Mouse (Mus musculus) lung, postnatal 25 days (tissue): ENCODE measurements around the gene Adnp.

Source experiments
- DNase-seq: peaks from one replicate; pipeline ENCODE4 v3.0.0; 2022; ENCODE audit warnings: low spot score

Gene Adnp

DNA sequence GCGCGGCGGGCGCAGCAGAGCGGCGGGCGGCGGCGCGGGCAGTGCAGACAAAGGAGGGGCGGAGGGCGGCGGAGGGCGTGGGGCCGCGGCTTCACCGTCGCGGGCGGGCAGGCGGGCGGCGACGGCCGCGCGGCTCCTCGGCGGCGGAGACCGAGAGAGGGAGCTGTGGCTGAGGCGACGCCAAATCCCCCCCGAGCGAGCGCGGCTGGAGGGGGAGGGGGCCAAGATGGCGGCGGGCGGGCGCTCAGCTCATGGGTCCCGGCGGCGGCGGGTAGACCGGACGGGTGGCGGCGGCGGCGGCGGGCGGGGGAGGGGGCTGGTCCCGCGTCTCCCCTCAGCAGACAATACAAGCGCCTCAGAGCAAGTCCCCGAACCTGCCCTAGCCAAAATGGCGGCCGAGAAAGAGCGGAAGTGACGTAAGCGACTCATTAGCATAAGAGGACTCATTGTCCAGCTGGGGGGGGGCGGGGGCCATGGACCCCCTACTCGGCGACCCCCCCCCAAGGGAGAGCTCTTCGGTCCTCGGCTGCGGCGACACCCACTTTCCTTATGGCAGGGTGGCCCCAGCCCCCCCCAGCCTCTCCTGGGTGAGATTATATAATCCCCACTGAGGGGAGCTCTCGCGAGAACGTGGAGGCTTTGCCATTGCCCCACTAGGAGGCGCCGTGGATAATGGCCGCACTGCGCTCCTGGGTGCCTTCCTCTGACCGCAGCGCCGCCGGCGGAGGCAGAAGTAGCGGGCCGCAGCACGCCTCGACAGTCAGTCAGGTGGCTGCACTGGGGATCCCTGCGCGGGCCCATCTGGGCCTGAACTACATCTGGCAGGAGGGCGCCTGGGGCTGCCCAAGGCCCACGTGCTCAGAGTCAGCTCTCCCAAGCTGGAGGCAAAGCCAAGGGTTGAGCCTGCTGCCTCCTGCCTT lies at the start of gene Adnp:
TSS of gene Adnp (minus strand) at position 388 of the 920 bp plus-strand sequence.
- peak; percentile 96 for DNase-seq

- no peak for DNase-seq
Measured at GRCm38 (mm10) chr2:168256506-168256905, 49.6 kb upstream of the Adnp start.

DNA sequence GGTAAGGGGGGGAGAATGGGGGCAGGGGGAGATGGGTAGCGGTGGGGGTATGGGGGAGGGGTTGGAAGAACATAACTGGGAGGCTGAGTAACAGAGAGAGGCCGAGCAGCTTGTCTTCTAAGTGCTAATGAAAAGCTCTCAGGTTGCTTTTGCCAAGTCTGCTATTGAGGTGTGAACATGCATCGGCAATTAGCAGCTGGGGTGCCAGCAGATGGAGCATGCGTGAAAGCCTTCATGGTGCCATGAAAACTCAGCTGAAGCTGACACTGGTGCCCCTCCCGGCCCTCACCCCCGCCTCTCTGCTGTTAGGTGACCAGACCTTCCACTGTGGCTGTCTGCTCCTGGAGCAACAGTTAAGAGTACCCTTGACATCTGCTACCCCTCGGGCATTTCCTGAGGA lies 46.9 kb upstream of the Adnp start:
- DNase-seq, result no peak

- DNase-seq, result peak; percentile 20
Measured at GRCm38 (mm10) chr2:168252639-168253292, 45.9 kb upstream of the Adnp start.

- peak; percentile 83 for DNase-seq
Measured at GRCm38 (mm10) chr2:168250270-168250669, 43.4 kb upstream of the Adnp start.

DNA sequence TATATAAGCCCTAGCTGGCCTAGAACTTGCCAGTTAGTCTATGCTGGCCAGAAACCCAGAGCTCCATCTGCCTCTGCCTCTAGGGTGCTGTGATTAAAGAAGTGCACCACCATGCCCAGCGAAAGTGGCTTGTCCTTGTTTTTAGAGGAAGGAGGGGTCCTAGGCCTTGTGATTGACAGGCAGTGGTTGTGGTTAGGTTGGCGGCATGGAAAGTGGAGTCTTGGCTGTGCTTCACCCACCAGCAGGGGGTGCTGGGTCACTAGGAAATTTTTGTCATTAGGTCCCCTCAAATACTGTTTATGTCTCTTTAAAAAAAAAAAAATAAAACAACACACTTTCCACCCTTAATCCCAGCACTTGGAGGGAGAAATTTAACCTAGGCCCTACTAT lies 41.9 kb upstream of the Adnp start:
- DNase-seq, result no peak

GRCm38 (mm10) chr2:168248167-168248855 lies 41.4 kb upstream of the Adnp start:
- DNase-seq, result no peak

DNA sequence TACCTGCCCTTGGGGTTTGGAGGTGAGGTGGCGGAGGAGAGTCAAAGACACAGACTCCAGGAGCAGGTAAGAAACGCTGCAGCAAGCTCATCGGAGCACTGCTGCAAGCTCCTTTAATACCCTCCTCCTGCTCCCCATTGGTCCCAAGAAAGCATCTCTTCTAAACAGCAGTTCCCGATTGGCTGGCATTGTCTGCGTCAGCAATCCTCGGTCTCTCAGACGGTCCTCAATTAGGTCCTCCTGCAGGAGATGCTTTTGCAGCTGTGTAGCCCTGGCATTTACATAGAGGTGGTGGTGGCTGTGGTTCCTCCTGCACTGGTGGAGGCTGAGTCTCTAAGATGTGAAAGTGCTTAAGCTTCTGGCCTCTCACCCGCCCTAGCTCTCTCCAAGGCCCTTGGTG lies 38.7 kb upstream of the Adnp start:
- DNase-seq, result no peak

DNA sequence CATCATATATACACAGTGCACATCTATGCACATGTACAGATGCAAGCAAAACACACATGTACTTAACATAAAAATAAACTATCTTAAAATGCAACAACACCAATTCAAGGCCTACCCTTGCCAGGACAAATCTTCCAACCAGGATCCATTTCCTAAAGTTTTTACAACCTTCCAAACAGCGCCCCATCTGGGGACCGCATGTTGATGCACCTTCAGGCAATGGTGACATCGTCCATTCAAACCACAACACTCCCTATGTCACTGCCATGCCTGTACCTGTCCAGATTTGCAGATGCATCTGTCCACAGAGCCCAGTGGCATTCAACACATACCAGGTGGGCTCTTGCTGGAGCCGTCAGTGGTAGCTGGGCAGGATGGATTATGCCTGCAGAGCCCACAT lies 36.4 kb upstream of the Adnp start:
- no peak for DNase-seq

GRCm38 (mm10) chr2:168242841-168243240 lies 35.9 kb upstream of the Adnp start:
- no peak for DNase-seq

GRCm38 (mm10) chr2:168238335-168238734 lies 31.4 kb upstream of the Adnp start:
- no peak for DNase-seq

GRCm38 (mm10) chr2:168233286-168233685 lies 26.4 kb upstream of the Adnp start:
- DNase-seq, result no peak

DNA sequence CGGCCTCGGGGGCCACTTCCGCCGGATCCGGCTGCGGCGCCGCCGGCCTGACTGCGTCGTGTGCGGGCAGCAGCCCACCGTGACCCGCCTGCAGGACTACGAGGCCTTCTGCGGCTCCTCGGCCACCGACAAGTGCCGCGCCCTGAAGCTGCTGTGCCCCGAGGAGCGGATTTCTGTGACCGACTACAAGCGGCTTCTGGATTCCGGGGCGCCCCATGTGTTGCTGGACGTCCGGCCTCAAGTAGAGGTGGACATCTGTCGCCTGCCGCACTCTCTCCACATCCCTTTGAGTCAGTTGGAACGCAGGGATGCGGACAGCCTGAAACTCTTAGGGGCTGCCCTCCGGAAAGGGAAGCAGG lies 24.5 kb upstream of the Adnp start:
- DNase-seq, result no peak

- DNase-seq, result no peak
Measured at GRCm38 (mm10) chr2:168230773-168231470, 24.0 kb upstream of the Adnp start.

DNA sequence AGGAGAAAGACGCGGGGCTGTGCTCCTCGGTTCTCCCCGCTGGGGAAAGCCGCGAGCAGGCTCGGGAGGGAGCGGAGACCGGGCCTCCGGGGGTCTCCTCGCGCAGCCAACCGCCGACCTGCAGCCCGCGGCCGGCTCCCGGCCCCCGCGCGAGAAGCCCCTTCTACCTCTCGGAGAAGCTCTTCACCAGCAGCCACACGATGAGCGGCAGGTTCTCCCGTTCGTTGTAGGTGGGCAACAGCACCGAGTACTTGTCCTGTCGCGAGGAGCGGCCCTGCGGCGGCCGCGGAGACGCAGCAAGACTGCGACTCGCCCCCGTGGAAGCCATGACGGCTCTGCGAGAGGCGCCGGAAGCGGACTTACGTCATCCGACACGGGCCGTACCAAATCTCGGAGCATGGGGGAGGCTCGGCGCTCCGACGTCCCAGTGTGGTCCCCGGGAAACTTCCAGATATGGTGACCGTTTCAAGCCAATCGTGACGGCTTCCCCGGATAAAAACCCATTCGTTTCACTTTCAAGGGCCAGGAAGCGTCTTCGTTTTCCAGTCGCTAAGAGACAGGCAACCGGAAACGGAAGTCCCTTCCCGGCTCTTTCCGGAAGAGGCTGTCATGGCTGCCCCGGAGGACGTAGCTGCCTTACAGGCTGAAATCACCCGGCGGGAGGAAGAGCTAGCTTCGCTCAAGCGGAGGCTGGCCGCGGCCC lies 23.3 kb upstream of the Adnp start, which contains the start of the genes Gm20716, Dpm1 and Mocs3:
TSS of gene Gm20716 (minus strand) at position 339 of the 703 bp plus-strand sequence.
TSS of gene Dpm1 (minus strand) at position 566 of the 703 bp plus-strand sequence.
TSS of gene Mocs3 (plus strand) at position 597 of the 703 bp plus-strand sequence.
- peak; percentile 90 for DNase-seq

DNA sequence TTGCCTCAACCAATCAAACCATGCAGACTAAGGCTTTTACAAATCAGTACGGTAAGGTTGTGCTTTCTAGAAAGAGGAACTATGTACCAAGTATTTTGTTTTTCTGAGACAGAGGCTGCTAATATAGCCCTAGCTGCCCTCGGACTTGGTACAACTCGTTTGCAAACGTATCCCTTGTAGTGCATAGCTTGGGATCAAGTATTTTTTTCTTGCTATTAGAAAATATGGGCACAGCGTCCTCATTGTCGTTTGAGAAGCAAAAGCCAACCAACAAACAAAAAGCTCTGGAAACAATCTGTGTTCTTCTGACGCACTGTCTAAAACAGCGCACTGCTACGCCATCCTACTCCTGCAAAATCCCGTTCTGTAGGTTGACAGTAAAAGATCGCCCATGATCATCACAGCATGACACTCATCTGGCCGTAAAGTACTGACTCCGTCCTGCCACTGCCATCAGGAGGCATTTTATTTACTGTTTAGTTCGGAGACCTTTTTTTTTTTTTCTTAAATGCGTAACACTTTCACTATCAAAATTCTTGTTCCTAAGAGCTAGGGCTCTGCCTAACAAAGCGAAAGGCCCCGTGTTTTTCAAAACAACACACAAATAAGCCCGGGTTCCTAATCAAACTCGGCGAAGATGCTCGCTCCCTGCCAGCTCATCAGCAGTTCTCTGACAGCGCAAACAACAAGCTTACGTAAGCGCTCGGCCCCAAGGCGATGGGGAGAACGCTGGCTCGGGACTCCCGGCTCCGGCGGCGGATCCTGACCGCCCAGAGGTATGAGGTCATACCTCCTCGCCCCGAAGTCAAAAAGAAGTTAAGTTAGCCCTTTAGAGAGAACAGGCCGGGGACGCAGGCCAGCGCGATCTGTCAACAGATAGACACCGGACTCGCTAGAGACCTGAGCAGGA lies 22.5 kb upstream of the Adnp start:
- peak; percentile 22 for DNase-seq

DNA sequence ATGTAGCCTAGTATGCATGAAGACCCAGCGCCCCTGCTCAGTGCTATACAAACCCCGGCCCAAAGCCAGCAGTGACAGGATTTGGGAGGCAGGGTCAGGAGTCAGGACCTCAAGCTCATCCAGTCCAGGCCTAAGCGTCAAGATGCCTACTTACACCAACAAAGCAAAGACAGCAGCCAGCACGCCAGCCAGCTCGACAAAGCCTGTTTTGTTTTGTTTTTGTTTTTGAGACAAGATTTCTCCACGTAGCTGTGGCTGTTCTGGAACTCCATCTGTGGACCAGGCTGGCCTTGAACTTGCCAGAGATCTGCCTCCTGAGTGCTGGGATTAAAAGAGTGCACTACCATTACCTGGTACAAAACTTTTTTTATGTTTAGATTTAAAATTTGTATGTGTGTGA lies 16.4 kb upstream of the Adnp start:
- no peak for DNase-seq

GRCm38 (mm10) chr2:168213788-168214397 lies 7.0 kb upstream of the Adnp start:
- DNase-seq, result no peak

GRCm38 (mm10) chr2:168207883-168208282 lies 971 bp upstream of the Adnp start:
- DNase-seq, result no peak
